Mouse (Mus musculus) stomach, embryonic 16.5 days (tissue): ENCODE measurements around the gene Stom. TPM values are rescaled to one million over a fixed set of nuclear protein-coding genes. Genes with fewer than 3 reads are reported as not detected.

Experiments
- ATAC-seq: fragments of 200-750 bp; cut with Nextera tagmentation; 2 replicates; pipeline ENCODE4 v1.8.0; 2017; ENCODE audit warnings: moderate number of reproducible peaks, moderate TSS enrichment; ENCODE audit not compliant: insufficient read depth, low FRiP score
- H3K27ac ChIP-seq: fragments of 300-500 bp; sonication (generic); 2 replicates; pipeline ENCODE4 v1.5.1; 2014; ENCODE audit warnings: low read length
- H3K27me3 ChIP-seq: fragments of 300-500 bp; sonication (generic); 2 replicates; pipeline ENCODE4 v1.6.1; 2014; ENCODE audit warnings: low read length, control low read depth, mixed read lengths; ENCODE audit not compliant: control insufficient read depth, insufficient read depth
- H3K36me3 ChIP-seq: fragments of 300-500 bp; sonication (generic); 2 replicates; pipeline ENCODE4 v1.6.1; 2014; ENCODE audit warnings: low read length; ENCODE audit not compliant: control insufficient read depth, insufficient read depth
- H3K4me1 ChIP-seq: fragments of 300-500 bp; sonication (generic); 2 replicates; pipeline ENCODE4 v1.6.1; 2014; ENCODE audit warnings: low read length, control low read depth, mixed read lengths; ENCODE audit not compliant: control insufficient read depth, insufficient read depth
- H3K4me2 ChIP-seq: fragments of 300-500 bp; sonication (generic); 2 replicates; pipeline ENCODE4 v1.6.1; 2014; ENCODE audit warnings: low read depth, low read length, mixed read lengths
- H3K4me3 ChIP-seq: fragments of 300-500 bp; sonication (generic); replicated peaks from 2 replicates; pipeline ENCODE4 v1.5.1; 2014; ENCODE audit warnings: mild to moderate bottlenecking, low read length
- H3K9ac ChIP-seq: fragments of 300-500 bp; sonication (generic); 2 replicates; pipeline ENCODE4 v1.6.1; 2014; ENCODE audit warnings: low read length
- H3K9me3 ChIP-seq: fragments of 300-500 bp; sonication (generic); replicated peaks from 2 replicates; pipeline ENCODE4 v1.6.1; 2016; ENCODE audit warnings: low read length, control low read depth; ENCODE audit not compliant: control insufficient read depth
- WGBS: fragments of 180-500 bp; shearing (Covaris S2); extraction: QIAGEN DNeasy Blood & Tissue Kit; methylation state at CpG from one replicate; pipeline ENCODE4 v1.1.7; 2014; 5-methylcytosine and 5-hydroxymethylcytosine counted together
- polyA plus RNA-seq: library from polyadenylated mRNA; unstranded; fragments of >200 nt; fragmentation: Nextera tagmentation; extraction: Ambion mirVana; gene quantifications from 2 replicates; pipeline ENCODE4 v1.2.1, GENCODE M21; 2015

Gene Stom
- polyA plus RNA-seq, 1 experiment from 2014 or later = 87.3 TPM

GRCm38 (mm10) chr2:35265296-35265695, 71.5 kb downstream of the Stom start:
- H3K36me3 ChIP-seq = no peaks in the 10 kb centered on the region
- no peak overlapping the region for H3K4me3 ChIP-seq
- H3K27me3 ChIP-seq = no peaks in the 10 kb centered on the region
- H3K4me2 ChIP-seq = peak overlapping the region; percentile 23; the same call in 1 of the 2 replicates
- H3K9ac ChIP-seq = peak overlapping the region; percentile 54; the same call in 1 of the 2 replicates
- WGBS = 32% methylated on average over 8 of the region's 8 CpGs
- peaks cover 51% of the 10 kb centered on the region for H3K4me1 ChIP-seq
- no peaks in the 10 kb centered on the region for H3K9me3 ChIP-seq
- ATAC-seq = peak; percentile 56; the same call in 1 of the 2 replicates
- H3K27ac ChIP-seq = peak overlapping the region; percentile 10

GRCm38 (mm10) chr2:35264095-35264494, 72.7 kb downstream of the Stom start:
- H3K4me2 ChIP-seq = no peak overlapping the region
- no peak overlapping the region for H3K9ac ChIP-seq
- no peak overlapping the region for H3K4me3 ChIP-seq
- no peaks in the 10 kb centered on the region for H3K27me3 ChIP-seq
- H3K4me1 ChIP-seq = peaks cover 51% of the 10 kb centered on the region
- H3K27ac ChIP-seq = no peak overlapping the region
- no peaks in the 10 kb centered on the region for H3K9me3 ChIP-seq
- no peak for ATAC-seq
- WGBS = 77% methylated on average over 1 of the region's 1 CpGs
- no peaks in the 10 kb centered on the region for H3K36me3 ChIP-seq

Other genes with a start within 250 kb of the Stom start
- gene AI182371, start 235.4 kb downstream of the Stom start, polyA plus RNA-seq = 1.8 and 2.5 TPM in 2 replicates
- 15.5 and 18.4 TPM in 2 replicates for gene Cntrl, start 227.5 kb downstream of the Stom start, polyA plus RNA-seq
- gene Rab14, start 135.9 kb downstream of the Stom start, polyA plus RNA-seq = 292 and 332 TPM in 2 replicates
- gene Gsn, start 80.6 kb downstream of the Stom start, polyA plus RNA-seq = 386 and 449 TPM in 2 replicates
- gene 4930568D16Rik, start 30.8 kb upstream of the Stom start, polyA plus RNA-seq = not detected in 2 replicates
- gene 4930402F06Rik, start 60.2 kb upstream of the Stom start, polyA plus RNA-seq = not detected in 2 replicates
- gene Ggta1, start 126.3 kb upstream of the Stom start, polyA plus RNA-seq = 28.1 and 28.9 TPM in 2 replicates
- 29.2 and 31.2 TPM in 2 replicates for gene Dab2ip, start 221.3 kb upstream of the Stom start, polyA plus RNA-seq